In the genomic region with DNA sequence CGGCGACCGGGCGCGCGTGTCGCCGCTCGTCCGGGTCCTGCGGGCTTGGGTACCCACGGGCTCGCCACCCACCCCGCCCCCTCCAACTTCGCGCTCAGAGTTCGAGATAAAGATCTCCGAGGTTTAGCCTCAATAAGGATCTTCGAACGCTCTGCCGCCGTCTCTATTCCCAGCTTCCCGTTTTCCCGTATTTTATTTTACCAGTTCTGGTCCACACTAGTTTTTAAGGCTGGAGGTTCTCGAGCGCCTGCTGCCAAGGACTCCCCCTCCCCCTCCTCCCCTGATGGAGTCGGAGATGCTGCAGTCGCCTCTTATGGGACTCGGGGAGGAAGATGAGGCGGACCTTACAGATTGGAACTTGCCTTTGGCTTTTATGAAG, we compare ENCODE assay signal across 8 mouse cellular contexts. TPM values are rescaled to one million over a fixed set of nuclear protein-coding genes. Genes with fewer than 3 reads are reported as not detected.
DNase-seq lines count a peak whose midpoint lies in the region; ATAC-seq and TF ChIP-seq lines count a peak whose summit lies in the region.

No protein-coding gene starts in this region.

- no peaks in the 10 kb centered on the region for H3K27me3 ChIP-seq in heart, embryonic 13.5 days (replicated peaks)
- H3K27me3 ChIP-seq in CH12.LX (replicated peaks) (peaks cover 14% of the 10 kb centered on the region), myocyte (ENCODE audit: control insufficient read depth, insufficient read depth, insufficient read length) (no peaks in the 10 kb centered on the region)
- H3K27me3 ChIP-seq in intestine, embryonic 15.5 days (replicated peaks) = no peaks in the 10 kb centered on the region

- no peak for TF ChIP-seq CTCF in CH12.LX (conservative IDR thresholded peaks at IDR 0.05 in 1 of 2, IDR thresholded peaks at IDR 0.05 in 1 of 2; ENCODE audit: low read depth in 2 of 2, low read length in 2 of 2)

- H3K9ac ChIP-seq in heart, embryonic 13.5 days = peak overlapping the region; percentile 98
- peak overlapping the region; percentile 85 for H3K9ac ChIP-seq in CH12.LX (ENCODE audit: insufficient read depth, low read depth)
- H3K9ac ChIP-seq in intestine, embryonic 15.5 days = peak overlapping the region; percentile 99

- no peak for TF ChIP-seq RAD21 in CH12.LX (IDR thresholded peaks at IDR 0.05; ENCODE audit: low read depth, low read length)

- H3K79me2 ChIP-seq in CH12.LX (replicated peaks; ENCODE audit: control insufficient read depth, extremely low read depth, insufficient read depth, poor library complexity, severe bottlenecking) (peaks cover 37% of the 10 kb centered on the region), myocyte (ENCODE audit: control insufficient read depth, insufficient read depth) (peaks cover 54% of the 10 kb centered on the region)

- H3K4me3 ChIP-seq in heart, embryonic 13.5 days = peak overlapping the region; percentile 99
- H3K4me3 ChIP-seq in CH12.LX (replicated peaks in 1 of 3; ENCODE audit: low read depth in 2 of 3, low read length in 2 of 3, poor library complexity in 1 of 3) (peak overlapping the region; percentile 88 to 96 (median 91)), myocyte (peak overlapping the region; percentile 64)
- H3K4me3 ChIP-seq in intestine, embryonic 15.5 days (replicated peaks) = peak overlapping the region; percentile 99

- peaks cover 14% of the 10 kb centered on the region for H3K4me1 ChIP-seq in heart, embryonic 13.5 days
- H3K4me1 ChIP-seq in CH12.LX (ENCODE audit: control insufficient read depth in 1 of 2, insufficient read depth in 2 of 2) = peaks cover 0 to 17% of the 10 kb centered on the region in 2 experiments; a peak in 3 of 4 replicates
- H3K4me1 ChIP-seq in intestine, embryonic 15.5 days (replicated peaks) = peaks cover 7% of the 10 kb centered on the region

- peak overlapping the region; percentile 86 for H3K27ac ChIP-seq in heart, embryonic 13.5 days (replicated peaks)
- H3K27ac ChIP-seq in CH12.LX (ENCODE audit: insufficient read depth, low read depth) = no peak overlapping the region
- peak overlapping the region; percentile 83 for H3K27ac ChIP-seq in intestine, embryonic 15.5 days

- TF ChIP-seq POLR2A in CH12.LX (IDR thresholded peaks at IDR 0.05; ENCODE audit: low read depth, low read length) (no peak), myocyte (IDR thresholded peaks at IDR 0.05; ENCODE audit: insufficient read length, low read depth) (no peak)

- H3K36me3 ChIP-seq in heart, embryonic 13.5 days = peaks cover 19% of the 10 kb centered on the region
- H3K36me3 ChIP-seq in CH12.LX (replicated peaks in 1 of 2; ENCODE audit: control insufficient read depth in 1 of 2, insufficient read depth in 1 of 2, low read length in 1 of 2) (peaks cover 18 to 27% of the 10 kb centered on the region in 2 experiments), myocyte (ENCODE audit: control insufficient read depth, insufficient read depth) (peaks cover 10% of the 10 kb centered on the region)
- no peaks in the 10 kb centered on the region for H3K36me3 ChIP-seq in intestine, embryonic 15.5 days

- TF ChIP-seq EP300 in CH12.LX (IDR thresholded peaks at IDR 0.05; ENCODE audit: low read length) = no peak

- DNase-seq in heart, postnatal 4 days = no peak
- DNase-seq in CH12.LX (ENCODE audit: extremely low read depth) = peak; percentile 35
- DNase-seq in c-Kit-positive CD71-positive TER-119-positive erythroid progenitor cells, embryonic 14.5 days (ENCODE audit: low spot score) = peak; percentile 34
- DNase-seq in yolk sac, embryonic 10.5 days (ENCODE audit: low spot score) = no peak
- no peak for DNase-seq in frontal cortex, postnatal 25 days (ENCODE audit: low spot score in 2 of 2)

- 0% methylated on average over 30 of the region's 30 CpGs for WGBS in heart, embryonic 13.5 days
- WGBS in intestine, embryonic 15.5 days = under 1% methylated on average over 30 of the region's 30 CpGs

- H3K9me3 ChIP-seq in heart, embryonic 13.5 days = 0 out of 2 replicates have a peak, but pooled peaks cover 2% of the 10 kb centered on the region
- H3K9me3 ChIP-seq in CH12.LX (replicated peaks; ENCODE audit: low read length) = peaks cover 14% of the 10 kb centered on the region
- no peaks in the 10 kb centered on the region for H3K9me3 ChIP-seq in intestine, embryonic 15.5 days

- peak overlapping the region; percentile 69 for H3ac ChIP-seq in myocyte (ENCODE audit: control insufficient read depth, insufficient read length)

- in situ Hi-C loops in CH12.LX (cut with MboI; ENCODE audit: low pct_ligation_motif_present, low pct_unique_long_range_greater_than_20kb, low sequenced_read_pairs) = no loop called here

- no peak for ATAC-seq in heart, embryonic 13.5 days (ENCODE audit: extremely low read depth, insufficient number of reproducible peaks, low FRiP score, low TSS enrichment)
- ATAC-seq in intestine, embryonic 15.5 days = no peak

- peak overlapping the region; percentile 95 for H3K4me2 ChIP-seq in heart, embryonic 13.5 days
- H3K4me2 ChIP-seq in CH12.LX (ENCODE audit: insufficient read depth, low read depth, poor library complexity, severe bottlenecking) (peak overlapping the region; percentile 97), myocyte (ENCODE audit: low read depth) (peak overlapping the region; percentile 96)
- H3K4me2 ChIP-seq in intestine, embryonic 15.5 days (replicated peaks) = peak overlapping the region; percentile 84

- dilution Hi-C loops in CH12.LX (cut with MboI; ENCODE audit: extremely low pct_ligation_motif_present, extremely low pct_unique_long_range_greater_than_20kb, low sequenced_read_pairs) = no loop called here

TF ChIP-seq in CH12.LX, 34 proteins besides CTCF, POLR2A, EP300 and RAD21:
- TF ChIP-seq CHD2 (IDR thresholded peaks at IDR 0.05; ENCODE audit: low read length) (peak; percentile 85), TCF12 (IDR thresholded peaks at IDR 0.05; ENCODE audit: low read depth, low read length) (no peak), MAX (IDR thresholded peaks at IDR 0.05; ENCODE audit: low read length) (no peak), SIN3A (IDR thresholded peaks at IDR 0.05; ENCODE audit: low read length) (no peak)

TF ChIP-seq in myocyte, 11 proteins besides CTCF, POLR2A, EP300 and RAD21:
- TF ChIP-seq E2F4 (IDR thresholded peaks at IDR 0.05; ENCODE audit: insufficient read depth) (no peak), SRF (IDR thresholded peaks at IDR 0.05; ENCODE audit: control insufficient read depth, insufficient read length, low read depth) (no peak), REST (IDR thresholded peaks at IDR 0.05; ENCODE audit: insufficient read depth, insufficient read length) (no peak), POLR2AphosphoS2 (IDR thresholded peaks at IDR 0.05; ENCODE audit: insufficient read length, low read depth) (no peak), TCF3 (IDR thresholded peaks at IDR 0.05; ENCODE audit: insufficient read length, low read depth) (no peak), MYOG (IDR thresholded peaks at IDR 0.05; ENCODE audit: control insufficient read depth in 1 of 3, insufficient read depth in 1 of 3, insufficient read length in 2 of 3, low read depth in 2 of 3) (no peak), MAX (IDR thresholded peaks at IDR 0.05; ENCODE audit: low read depth) (no peak), CEBPB (IDR thresholded peaks at IDR 0.05; ENCODE audit: insufficient read depth, poor library complexity, severe bottlenecking) (no peak), TCF12 (IDR thresholded peaks at IDR 0.05; ENCODE audit: insufficient read depth, poor library complexity, severe bottlenecking) (no peak), MYOD1 (IDR thresholded peaks at IDR 0.05; ENCODE audit: control insufficient read depth in 1 of 3, insufficient read length in 2 of 3, low read depth in 2 of 3) (no peak), USF1 (IDR thresholded peaks at IDR 0.05; ENCODE audit: low read depth) (no peak)
TF ChIP-seq in myocyte: peak in this region for 0.

RNA-seq across cellular contexts. Expression of a gene that starts 0.8 kb away (rescaled TPM):
- polyA plus RNA-seq in heart, embryonic 13.5 days (2015; fragmentation: Nextera tagmentation; extraction: Ambion mirVana) = 7.0 and 7.1 TPM in 2 replicates
- 10 to 100 TPM; 44.2 to 45.6 TPM for total RNA-seq in heart, postnatal 4 days (2021)
- total RNA-seq in CH12.LX (2012; rRNA removed) = 26.7 and 29.3 TPM in 2 replicates
- total RNA-seq in CH12.LX (2014; rRNA removed) = 8.3 and 10.3 TPM in 2 replicates
- polyA plus RNA-seq in CH12.LX (2012; ENCODE audit: insufficient read length, low read depth) = 28.3 and 33.1 TPM in 2 replicates
- polyA plus RNA-seq in intestine, embryonic 15.5 days (2015; fragmentation: Nextera tagmentation; extraction: Ambion mirVana) = 9.0 and 10.1 TPM in 2 replicates
- 59.5 TPM for polyA plus RNA-seq in myocyte (2012; fragmentation: generic; extraction: Trizol)

RNA-seq across cellular contexts. Expression of a gene that starts 56.0 kb away (rescaled TPM):
- polyA plus RNA-seq in heart, embryonic 13.5 days (2015; fragmentation: Nextera tagmentation; extraction: Ambion mirVana) = 0.66 and 0.75 TPM in 2 replicates
- total RNA-seq in heart, postnatal 4 days (2021) = under 1 TPM; 0.50 to 0.74 TPM
- total RNA-seq in CH12.LX (2012; rRNA removed) (under 0.01 TPM in 1 of 2 replicates, not detected in the other), CH12.LX (2014; rRNA removed) (not detected in 2 replicates)
- polyA plus RNA-seq in CH12.LX (2012; ENCODE audit: insufficient read length, low read depth) (not detected in 2 replicates), myocyte (2012; fragmentation: generic; extraction: Trizol) (9.3 TPM)
- polyA plus RNA-seq in intestine, embryonic 15.5 days (2015; fragmentation: Nextera tagmentation; extraction: Ambion mirVana) = 0.90 and 1.1 TPM in 2 replicates

Comparison
In these comparisons a context has a peak if more than half of its experiments do, and no peak if none do; other contexts are left out.
1. DNase-seq: peak in CH12.LX (single experiment) and c-Kit-positive CD71-positive TER-119-positive erythroid progenitor cells, embryonic 14.5 days (single experiment); none in heart, postnatal 4 days (single experiment), yolk sac, embryonic 10.5 days (single experiment) and frontal cortex, postnatal 25 days (0 of 2).
2. Peak in every context shown above with its lines, with median percentiles within 50 percentile points of each other: H3K4me2 ChIP-seq, H3K4me3 ChIP-seq and H3K9ac ChIP-seq.